Mouse (Mus musculus) stomach, adult 2 months (tissue): ENCODE measurements around the gene Gm3002. TPM values are rescaled to one million over a fixed set of nuclear protein-coding genes. Genes with fewer than 3 reads are reported as not detected.

ENCODE experiments used
- polyA plus RNA-seq: library from polyadenylated mRNA; depleted of rRNA; stranded (reverse); fragments of >200 nt; gene quantifications from 2 replicates; pipeline ENCODE4 v1.2.3, GENCODE M21; 2012; rRNA removed

The Gm3002 gene
- not detected in 2 replicates for polyA plus RNA-seq

GRCm38 (mm10) chr14:3809774-3810173, at the start of gene Gm3002:
TSS of gene Gm3002 (plus strand) at chr14:3810074.

GRCm38 (mm10) chr14:3845945-3846344, 36.1 kb downstream of the Gm3002 start, which contains the start of gene Gm3033:
TSS of gene Gm3033 (plus strand) at chr14:3846245.

GRCm38 (mm10) chr14:3883872-3884271, 74.0 kb downstream of the Gm3002 start, which contains the start of gene Gm2916:
TSS of gene Gm2916 (plus strand) at chr14:3884172.

GRCm38 (mm10) chr14:3931456-3931855, 121.6 kb downstream of the Gm3002 start, which contains the start of gene Gm3029:
TSS of gene Gm3029 (plus strand) at chr14:3931756.

GRCm38 (mm10) chr14:3963247-3963646, 153.4 kb downstream of the Gm3002 start, which contains the start of gene Gm3095:
TSS of gene Gm3095 (plus strand) at chr14:3963547.

GRCm38 (mm10) chr14:3998094-3998493, 188.2 kb downstream of the Gm3002 start, which contains the start of gene Gm3099:
TSS of gene Gm3099 (plus strand) at chr14:3998394.

Other genes starting within 250 kb of the Gm3002 start
- gene Gm3012, start 175.6 kb upstream of the Gm3002 start, polyA plus RNA-seq: not detected in 2 replicates
- gene Gm3020, start 158.0 kb upstream of the Gm3002 start, polyA plus RNA-seq: not detected in 2 replicates
- gene Gm3043, start 121.3 kb upstream of the Gm3002 start, polyA plus RNA-seq: not detected in 2 replicates
- not detected in 2 replicates for gene Gm3033, start 36.2 kb downstream of the Gm3002 start, polyA plus RNA-seq
- not detected in 2 replicates for gene Gm2916, start 74.1 kb downstream of the Gm3002 start, polyA plus RNA-seq
- not detected in 2 replicates for gene Gm3029, start 121.7 kb downstream of the Gm3002 start, polyA plus RNA-seq
- gene Gm3095, start 153.5 kb downstream of the Gm3002 start, polyA plus RNA-seq: 0.15 TPM in 1 of 2 replicates, not detected in the other
- not detected in 2 replicates for gene Gm3099, start 188.3 kb downstream of the Gm3002 start, polyA plus RNA-seq
- 0.03 TPM in 1 of 2 replicates, not detected in the other for gene Gm5796, start 213.9 kb downstream of the Gm3002 start, polyA plus RNA-seq